Mouse (Mus musculus) liver, embryonic 14.5 days (tissue): ENCODE data around the gene Ppp1r16b. TPM values are rescaled to one million over a fixed set of nuclear protein-coding genes. Genes with fewer than 3 reads are reported as not detected.

Experiments used
- ATAC-seq: fragments of 200-750 bp; cut with Nextera tagmentation; 2 replicates; pipeline ENCODE4 v1.8.0; 2017; ENCODE audit warnings: moderate number of reproducible peaks, mild to moderate bottlenecking, moderate library complexity; ENCODE audit not compliant: insufficient read depth
- DNase-seq, 3 experiments: peaks; one replicate each; pipeline ENCODE4 v3.0.0-alpha.2; 2012 to 2013; ENCODE audit warnings: low read depth in 3 of 3, low spot score in 3 of 3
- H3K27ac ChIP-seq: fragments of 300-500 bp; sonication (generic); 2 replicates; pipeline ENCODE4 v1.5.1; 2014; ENCODE audit warnings: moderate library complexity, mild to moderate bottlenecking, control low read depth, inconsistent platforms
- H3K27me3 ChIP-seq: fragments of 300-500 bp; sonication (generic); 2 replicates; pipeline ENCODE4 v1.6.1; 2014; ENCODE audit warnings: mild to moderate bottlenecking, low read length, moderate library complexity; ENCODE audit not compliant: control insufficient read depth, insufficient read depth
- H3K36me3 ChIP-seq: fragments of 300-500 bp; sonication (generic); replicated peaks from 2 replicates; pipeline ENCODE4 v1.6.1; 2014; ENCODE audit warnings: low read depth; ENCODE audit not compliant: control insufficient read depth, insufficient read depth
- H3K4me1 ChIP-seq, 2 experiments: fragments of 200-500 bp in 1 of 2; fragments of 300-500 bp in 1 of 2; sonication (generic) in 1 of 2; replicated peaks; 2 replicates each; pipeline ENCODE4 v1.6.1; 2012 to 2014; ENCODE audit warnings: antibody characterized with exemption in 1 of 2, inconsistent platforms in 1 of 2, low read length in 1 of 2; ENCODE audit not compliant: control insufficient read depth in 2 of 2, insufficient read depth in 2 of 2
- H3K4me2 ChIP-seq: fragments of 300-500 bp; sonication (generic); 2 replicates; pipeline ENCODE4 v1.6.1; 2014; ENCODE audit warnings: low read depth, mild to moderate bottlenecking, control low read depth, moderate library complexity
- H3K4me3 ChIP-seq, 2 experiments: fragments of 200-500 bp in 1 of 2; fragments of 300-500 bp in 1 of 2; sonication (generic) in 1 of 2; 2 replicates each; pipeline ENCODE4 v1.5.1; 2012 to 2014; ENCODE audit warnings: low read depth in 2 of 2, low read length in 2 of 2, mild to moderate bottlenecking in 2 of 2, control low read depth in 1 of 2, inconsistent platforms in 1 of 2, moderate library complexity in 1 of 2; ENCODE audit not compliant: insufficient read depth in 1 of 2
- H3K9ac ChIP-seq: fragments of 300-500 bp; sonication (generic); replicated peaks from 2 replicates; pipeline ENCODE4 v1.6.1; 2014; ENCODE audit warnings: mild to moderate bottlenecking, control low read depth, moderate library complexity
- H3K9me3 ChIP-seq: fragments of 300-500 bp; sonication (generic); 2 replicates; pipeline ENCODE4 v1.6.1; 2016; ENCODE audit warnings: low read length, mixed read lengths; ENCODE audit not compliant: control insufficient read depth
- CTCF ChIP-seq: IDR thresholded peaks from 2 replicates; pipeline ENCODE4 v1.5.1; 2016; ENCODE audit warnings: antibody characterized with exemption, low read depth, control low read depth
- EP300 ChIP-seq: IDR thresholded peaks from 2 replicates; pipeline ENCODE4 v1.6.1; 2016; ENCODE audit warnings: antibody characterized with exemption, low read depth
- WGBS: fragments of 180-500 bp; shearing (Covaris S2); extraction: QIAGEN DNeasy Blood & Tissue Kit; methylation state at CpG from one replicate; pipeline ENCODE4 v1.1.7; 2014; ENCODE audit not compliant: insufficient replicate concordance; 5-methylcytosine and 5-hydroxymethylcytosine counted together
- microRNA counts: library from miRNA; unstranded; fragments of <30 nt; microRNA quantifications from one replicate; lab custom pipeline; 2016
- microRNA-seq: library from miRNA; unstranded; fragments of <30 nt; microRNA quantifications from one replicate; pipeline ENCODE4, GENCODE M21; 2016
- polyA plus RNA-seq, 2 experiments: library from polyadenylated mRNA; depleted of rRNA in 1 of 2; stranded (reverse) in 1 of 2; unstranded in 1 of 2; fragments of >200 nt; fragmentation: Nextera tagmentation in 1 of 2; extraction: Ambion mirVana in 1 of 2; gene quantifications; 2 replicates each; pipeline versions ENCODE4 v1.2.1 to v1.2.3; 2012 to 2014

Ppp1r16b gene
- polyA plus RNA-seq, 2 experiments: 0.30 to 0.74 TPM

DNA sequence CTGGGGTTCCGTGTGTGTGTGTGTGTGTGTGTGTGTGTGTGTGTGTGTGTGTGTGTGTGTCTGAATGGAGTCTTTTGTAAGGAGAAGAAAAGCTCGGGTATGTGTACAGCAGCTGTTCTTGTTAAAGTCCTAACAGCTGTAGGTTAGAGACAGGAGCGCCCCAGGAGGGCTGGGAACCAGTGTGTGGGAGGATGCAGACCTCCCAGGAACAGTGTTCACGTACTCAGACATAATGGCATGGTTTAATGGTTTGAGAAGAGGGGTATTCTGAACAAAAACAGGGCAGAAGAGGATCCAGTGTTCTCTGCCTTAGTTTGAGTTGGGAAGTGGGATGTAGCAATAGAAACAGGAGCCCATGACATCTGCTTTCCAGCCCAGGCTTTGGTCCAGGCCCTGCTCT is 134.1 kb downstream of the Ppp1r16b start:
- no peak for TF ChIP-seq CTCF
- no peak for TF ChIP-seq EP300
- no peaks in the 10 kb centered on the region for H3K9me3 ChIP-seq
- no peak for DNase-seq
- ATAC-seq: no peak
- no peaks in the 10 kb centered on the region for H3K27me3 ChIP-seq
- H3K4me3 ChIP-seq: no peak overlapping the region
- no peak overlapping the region for H3K9ac ChIP-seq
- no peak overlapping the region for H3K4me2 ChIP-seq
- H3K27ac ChIP-seq: no peak overlapping the region
- 80% methylated on average over 4 of the region's 4 CpGs for WGBS
- H3K36me3 ChIP-seq: no peaks in the 10 kb centered on the region; the same call in 1 of the 2 replicates
- peaks cover 4 to 10% of the 10 kb centered on the region in 2 experiments for H3K4me1 ChIP-seq

DNA sequence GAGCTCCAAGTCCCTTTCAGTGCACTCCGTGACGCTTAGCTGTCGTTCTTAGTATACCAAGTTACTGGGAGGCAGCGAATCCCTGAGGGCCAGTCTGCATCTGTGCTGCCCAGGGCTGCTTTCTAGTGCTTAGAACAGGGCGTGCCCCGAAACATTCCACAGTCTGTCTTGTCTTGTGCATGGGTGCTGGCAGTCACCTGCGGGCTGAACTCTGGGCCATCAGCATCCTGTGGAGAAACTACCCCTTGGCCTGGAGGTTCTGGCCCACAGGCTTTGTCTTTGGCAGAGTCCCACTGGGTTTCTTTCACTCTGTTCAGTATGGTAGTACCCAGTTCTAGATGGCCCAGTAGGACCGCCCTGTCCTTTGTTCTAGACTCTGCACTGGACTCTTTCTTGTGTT is 135.6 kb downstream of the Ppp1r16b start:
- Histone ChIP-seq H3K4me3 (no peak overlapping the region), H3K9me3 (no peaks in the 10 kb centered on the region), H3K27me3 (no peaks in the 10 kb centered on the region), H3K27ac (no peak overlapping the region), H3K4me2 (no peak overlapping the region), H3K36me3 (no peaks in the 10 kb centered on the region; the same call in 1 of the 2 replicates), H3K4me1 (peaks cover 0 to 1% of the 10 kb centered on the region in 2 experiments; a peak in 3 of 4 replicates), H3K9ac (no peak overlapping the region)
- 82% methylated on average over 8 of the region's 8 CpGs for WGBS
- TF ChIP-seq CTCF (no peak), EP300 (no peak)
- ATAC-seq (no peak), DNase-seq (no peak)

- ATAC-seq (no peak), DNase-seq (no peak)
- TF ChIP-seq CTCF (no peak), EP300 (no peak)
- no peak overlapping the region for H3K4me2 ChIP-seq
- WGBS: 65% methylated on average over 8 of the region's 8 CpGs
- H3K27ac ChIP-seq: no peak overlapping the region
- no peaks in the 10 kb centered on the region; the same call in 1 of the 2 replicates for H3K36me3 ChIP-seq
- no peak overlapping the region for H3K9ac ChIP-seq
- no peaks in the 10 kb centered on the region for H3K9me3 ChIP-seq
- H3K4me3 ChIP-seq: no peak overlapping the region
- no peaks in the 10 kb centered on the region for H3K27me3 ChIP-seq
- H3K4me1 ChIP-seq: no peaks in the 10 kb centered on the region
Observed at GRCm38 (mm10) chr2:158803575-158803974, 138.4 kb downstream of the Ppp1r16b start.

GRCm38 (mm10) chr2:158815686-158816085 is 150.5 kb downstream of the Ppp1r16b start:
- TF ChIP-seq EP300 (no peak), CTCF (no peak)
- Histone ChIP-seq H3K4me1 (no peaks in the 10 kb centered on the region), H3K36me3 (no peaks in the 10 kb centered on the region; the same call in 1 of the 2 replicates), H3K4me2 (no peak overlapping the region), H3K9ac (no peak overlapping the region), H3K27me3 (no peaks in the 10 kb centered on the region), H3K4me3 (no peak overlapping the region), H3K9me3 (no peaks in the 10 kb centered on the region), H3K27ac (no peak overlapping the region)
- DNase-seq: no peak
- no peak for ATAC-seq

MicroRNA genes within 50 kb of the gene (microRNA counts, 519-probe panel; counts per million panel counts)
- microRNA mmu-miR-3474 (lab: Ali Mortazavi, UCI): 69.9 counts per million

Small RNA genes within 50 kb of the gene (microRNA-seq; reads per million reads assigned to microRNA genes)
- gene Gm26141 (not detected), gene Mir3474 (not detected)

Other genes with a start within 250 kb of the Ppp1r16b start
- gene Adig, start 162.8 kb upstream of the Ppp1r16b start, polyA plus RNA-seq (2012; rRNA removed): 0.22 TPM in 1 of 2 replicates, not detected in the other
- not detected in 2 replicates for gene Adig, start 162.8 kb upstream of the Ppp1r16b start, polyA plus RNA-seq (2014; fragmentation: Nextera tagmentation; extraction: Ambion mirVana)
- 0.03 TPM in 1 of 2 replicates, not detected in the other for gene Arhgap40, start 152.6 kb upstream of the Ppp1r16b start, polyA plus RNA-seq (2012; rRNA removed)
- gene Arhgap40, start 152.6 kb upstream of the Ppp1r16b start, polyA plus RNA-seq (2014; fragmentation: Nextera tagmentation; extraction: Ambion mirVana): not detected in 2 replicates
- 0.01 and 0.05 TPM in 2 replicates for gene Slc32a1, start 54.6 kb upstream of the Ppp1r16b start, polyA plus RNA-seq (2012; rRNA removed)
- gene Slc32a1, start 54.6 kb upstream of the Ppp1r16b start, polyA plus RNA-seq (2014; fragmentation: Nextera tagmentation; extraction: Ambion mirVana): not detected in 2 replicates
- 2.9 and 3.6 TPM in 2 replicates for gene Actr5, start 40.5 kb upstream of the Ppp1r16b start, polyA plus RNA-seq (2012; rRNA removed)
- 4.9 and 5.9 TPM in 2 replicates for gene Actr5, start 40.5 kb upstream of the Ppp1r16b start, polyA plus RNA-seq (2014; fragmentation: Nextera tagmentation; extraction: Ambion mirVana)
- 11.6 and 12.4 TPM in 2 replicates for gene Fam83d, start 102.7 kb downstream of the Ppp1r16b start, polyA plus RNA-seq (2012; rRNA removed)
- gene Fam83d, start 102.7 kb downstream of the Ppp1r16b start, polyA plus RNA-seq (2014; fragmentation: Nextera tagmentation; extraction: Ambion mirVana): 11.2 and 13.7 TPM in 2 replicates
- gene Dhx35, start 129.4 kb downstream of the Ppp1r16b start, polyA plus RNA-seq (2012; rRNA removed): 4.4 and 4.6 TPM in 2 replicates
- 3.2 and 3.9 TPM in 2 replicates for gene Dhx35, start 129.4 kb downstream of the Ppp1r16b start, polyA plus RNA-seq (2014; fragmentation: Nextera tagmentation; extraction: Ambion mirVana)